Comparison of ENCODE assay signal across 21 mouse cellular contexts in genomic region chr15:85296538-85296937, GRCm38 (mm10). TPM values are rescaled to one million over a fixed set of nuclear protein-coding genes. Genes with fewer than 3 reads are reported as not detected.
DNase-seq lines count a peak whose midpoint lies in the region; ATAC-seq and TF ChIP-seq lines count a peak whose summit lies in the region.
"Had no signal": no experiment of that assay in that cellular context is flagged by ENCODE, and none has a peak within 500 bp of the region (broad histone marks: within the 10 kb centered on the region; RNA-seq: fewer than 3 reads in every experiment).

No protein-coding gene starts in this region.

- no peak for TF ChIP-seq POLR2A in liver, adult 2 months (IDR thresholded peaks at IDR 0.05; ENCODE audit: extremely low read depth, insufficient read depth, low read length)

- H3K79me2 ChIP-seq in liver, adult 2 months (ENCODE audit: control insufficient read depth, insufficient read depth, low read length): no peaks in the 10 kb centered on the region

- TF ChIP-seq CTCF in liver, adult 2 months (IDR thresholded peaks at IDR 0.05; ENCODE audit: low read depth, low read length): no peak

- H3K4me2 ChIP-seq in liver, embryonic 12.5 days: no peak overlapping the region
- H3K4me2 ChIP-seq in kidney, embryonic 16.5 days (replicated peaks; ENCODE audit: low read depth, low read length): no peak overlapping the region
- H3K4me2 ChIP-seq: embryonic facial prominence, embryonic 13.5 days; liver, embryonic 13.5 days; neural tube, embryonic 13.5 days had no signal

- H3K27me3 ChIP-seq in liver, adult 2 months (ENCODE audit: control insufficient read depth, insufficient read depth, low read length): no peaks in the 10 kb centered on the region
- H3K27me3 ChIP-seq in liver, embryonic 12.5 days (replicated peaks): no peaks in the 10 kb centered on the region
- no peaks in the 10 kb centered on the region for H3K27me3 ChIP-seq in kidney, embryonic 16.5 days (ENCODE audit: insufficient read depth, low read length)
- H3K27me3 ChIP-seq: embryonic facial prominence, embryonic 13.5 days; liver, embryonic 13.5 days; neural tube, embryonic 13.5 days had no signal

- peak; percentile 49 for DNase-seq in kidney, adult 11 months
- no peak for DNase-seq in kidney, postnatal 4 days
- DNase-seq in liver, adult 2 months (ENCODE audit: extremely low read depth, low read depth, low spot score): peak; percentile 44
- DNase-seq in kidney, adult 9 months: peak; percentile 28
- no peak for DNase-seq in adrenal gland, postnatal 25 days
- DNase-seq: adrenal gland, postnatal 36 days; B cell, adult 2 months; cerebellum, adult 18-20 months; cerebellum, postnatal 10 days; heart, postnatal 14 days; left cerebral cortex, postnatal 4 days; liver, embryonic 13.5 days; lung, postnatal 14 days; thymus, adult 2 months; thymus, postnatal 36 days had no signal

- no peak for ATAC-seq in liver, embryonic 12.5 days
- ATAC-seq in kidney, embryonic 16.5 days (ENCODE audit: low FRiP score, low TSS enrichment): peak; percentile 52; the same call in 1 of the 2 replicates

- H3K27ac ChIP-seq in liver, adult 2 months (replicated peaks; ENCODE audit: insufficient read depth, low read depth, low read length): no peak overlapping the region
- H3K27ac ChIP-seq in liver, embryonic 12.5 days: no peak overlapping the region
- H3K27ac ChIP-seq in kidney, embryonic 16.5 days (ENCODE audit: low read length): no peak overlapping the region
- H3K27ac ChIP-seq: liver, embryonic 13.5 days had no signal

- no peaks in the 10 kb centered on the region for H3K36me3 ChIP-seq in liver, adult 2 months (ENCODE audit: control insufficient read depth, insufficient read depth, low read length)
- H3K36me3 ChIP-seq in liver, embryonic 12.5 days: no peaks in the 10 kb centered on the region
- H3K36me3 ChIP-seq in kidney, embryonic 16.5 days (ENCODE audit: insufficient read depth, low read length): no peaks in the 10 kb centered on the region
- H3K36me3 ChIP-seq: embryonic facial prominence, embryonic 13.5 days; forebrain, embryonic 10.5 days; liver, embryonic 13.5 days; neural tube, embryonic 13.5 days had no signal

- H3K4me1 ChIP-seq in liver, adult 2 months (ENCODE audit: control insufficient read depth, insufficient read depth, low read length): 0 out of 2 replicates have a peak, but pooled peaks cover 2% of the 10 kb centered on the region
- peaks cover 14% of the 10 kb centered on the region; the same call in 1 of the 2 replicates for H3K4me1 ChIP-seq in liver, embryonic 12.5 days
- H3K4me1 ChIP-seq in kidney, embryonic 16.5 days (ENCODE audit: insufficient read depth, low read length): peaks cover 17% of the 10 kb centered on the region

- WGBS in liver, adult 2 months: 41% methylated on average over 3 of the region's 3 CpGs
- 62% methylated on average over 3 of the region's 3 CpGs for WGBS in liver, embryonic 12.5 days (ENCODE audit: insufficient replicate concordance)
- 72% methylated on average over 3 of the region's 3 CpGs for WGBS in kidney, embryonic 16.5 days

- H3K9me3 ChIP-seq in liver, embryonic 12.5 days (replicated peaks): no peaks in the 10 kb centered on the region
- no peaks in the 10 kb centered on the region for H3K9me3 ChIP-seq in kidney, embryonic 16.5 days (ENCODE audit: low read length)
- H3K9me3 ChIP-seq: embryonic facial prominence, embryonic 13.5 days; forebrain, embryonic 10.5 days; liver, embryonic 13.5 days; neural tube, embryonic 13.5 days had no signal

- no peak overlapping the region for H3K9ac ChIP-seq in liver, adult 2 months (ENCODE audit: low read depth, low read length)
- no peak overlapping the region for H3K9ac ChIP-seq in liver, embryonic 12.5 days
- no peak overlapping the region for H3K9ac ChIP-seq in kidney, embryonic 16.5 days (replicated peaks; ENCODE audit: low read length)
- H3K9ac ChIP-seq: embryonic facial prominence, embryonic 13.5 days; liver, embryonic 13.5 days; lung, embryonic 14.5 days; neural tube, embryonic 13.5 days had no signal

- no peak overlapping the region for H3K4me3 ChIP-seq in liver, adult 2 months (ENCODE audit: insufficient read depth, low read depth, low read length)
- no peak overlapping the region for H3K4me3 ChIP-seq in liver, embryonic 12.5 days
- H3K4me3 ChIP-seq in kidney, embryonic 16.5 days (ENCODE audit: low read length): no peak overlapping the region
- H3K4me3 ChIP-seq: embryonic facial prominence, embryonic 13.5 days; forebrain, embryonic 10.5 days; liver, embryonic 13.5 days; neural tube, embryonic 13.5 days had no signal

RNA-seq across cellular contexts. Expression of gene Atxn10, which starts 39.5 kb away (rescaled TPM):
- 36.8 and 42.0 TPM in 2 replicates for total RNA-seq in liver, adult 2 months (2014; rRNA removed)
- 41.0 and 48.7 TPM in 2 replicates for polyA plus RNA-seq in liver, adult 2 months (2012; rRNA removed)
- polyA plus RNA-seq in liver, embryonic 12.5 days (2016; fragmentation: Nextera tagmentation; extraction: Ambion mirVana): 110 and 114 TPM in 2 replicates
- polyA plus RNA-seq in kidney, embryonic 16.5 days (2015; fragmentation: Nextera tagmentation; extraction: Ambion mirVana): 294 and 307 TPM in 2 replicates
- 128 and 131 TPM in 2 replicates for total RNA-seq in adrenal gland, postnatal 25 days (2021)

Comparison
In these comparisons a context has a peak if more than half of its experiments do, and no peak if none do; other contexts are left out.
1. DNase-seq: peak in kidney, adult 11 months (single experiment), liver, adult 2 months (single experiment) and kidney, adult 9 months (single experiment); none in kidney, postnatal 4 days (0 of 2) and adrenal gland, postnatal 25 days (single experiment).